Mouse (Mus musculus) bone marrow macrophage, adult 2 months (primary cell): ENCODE data around the gene Tnfsf12. TPM values are rescaled to one million over a fixed set of nuclear protein-coding genes. Genes with fewer than 3 reads are reported as not detected.
"Not testable (repeated sequence)": the region's sequence is repeated elsewhere in the genome, so short reads cannot be mapped to it uniquely, and the experiment has no call there.

Experiments used
- H3K27ac ChIP-seq: 2 replicates; pipeline ENCODE4 v1.5.1; 2012; ENCODE audit warnings: low read depth, low read length; ENCODE audit not compliant: insufficient read depth
- H3K4me1 ChIP-seq: 2 replicates; pipeline ENCODE4 v1.6.1; 2012; ENCODE audit warnings: low read length; ENCODE audit not compliant: control insufficient read depth, insufficient read depth
- H3K4me3 ChIP-seq: 2 replicates; pipeline ENCODE4 v1.5.1; 2012; ENCODE audit warnings: mild to moderate bottlenecking, low read length, moderate library complexity; ENCODE audit not compliant: insufficient read depth
- CTCF ChIP-seq: IDR thresholded peaks from 2 replicates; pipeline ENCODE4 v1.5.1; 2012; ENCODE audit warnings: low read depth, mild to moderate bottlenecking, low read length, moderate library complexity
- POLR2A ChIP-seq: IDR thresholded peaks from 2 replicates; pipeline ENCODE4 v1.6.1; 2012; ENCODE audit warnings: mild to moderate bottlenecking, low read depth, low read length, borderline replicate concordance
- polyA plus RNA-seq: library from polyadenylated mRNA; stranded (reverse); fragments of >200 nt; gene quantifications from 2 replicates; pipeline ENCODE4 v1.2.4, GENCODE M21; 2012; ENCODE audit not compliant: missing spikeins, insufficient read depth, insufficient read length

Tnfsf12 gene
- 97.6 and 101 TPM in 2 replicates for polyA plus RNA-seq

DNA sequence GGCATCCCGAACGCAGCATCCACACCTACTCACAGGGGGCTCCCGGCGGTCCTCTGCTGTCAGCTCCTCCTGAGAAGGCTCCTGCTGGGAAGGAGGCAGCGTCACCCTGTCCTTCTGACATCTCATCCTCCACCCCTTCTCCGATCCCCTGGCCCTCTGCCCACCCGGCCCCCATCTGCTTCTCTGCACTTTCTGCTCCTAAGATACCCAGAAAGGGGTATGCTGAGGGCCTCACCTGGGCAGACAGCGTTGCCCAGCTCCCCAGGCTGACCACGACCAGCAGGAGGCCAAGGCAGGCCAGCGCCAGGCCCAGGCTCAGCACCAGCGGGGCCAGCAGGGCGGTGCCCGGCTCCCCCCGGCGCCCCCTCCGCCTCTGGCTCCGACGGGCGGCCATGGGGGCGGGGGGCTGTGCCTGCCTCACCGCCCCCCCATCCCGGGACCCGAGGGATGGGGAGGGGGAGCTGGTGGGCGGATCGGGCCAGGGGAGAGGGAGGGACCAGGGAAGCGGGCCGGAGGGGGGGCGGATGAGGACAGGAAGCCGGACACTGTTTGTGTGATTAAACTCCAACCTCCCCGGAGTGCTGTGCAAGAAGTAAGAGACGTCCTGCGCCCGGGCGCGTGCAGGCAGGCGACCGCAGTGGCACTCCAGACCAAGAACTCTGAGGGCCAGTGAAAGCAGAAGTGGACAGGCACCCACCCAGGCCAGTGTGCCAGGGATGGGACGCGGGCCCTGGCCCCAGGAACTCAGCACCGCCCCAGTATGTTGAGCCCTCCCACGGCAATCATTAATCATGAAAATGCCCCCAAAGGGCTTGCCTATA, at the start of gene Tnfsf12, which contains the start of gene Tnfsfm13:
TSS of gene Tnfsf12 (minus strand) at position 489 of the 821 bp plus-strand sequence.
TSS of gene Tnfsfm13 (minus strand) at position 738 of the 821 bp plus-strand sequence.
- Histone ChIP-seq H3K27ac (peak within 1 kb of the TSS; percentile 62), H3K4me1 (peaks cover 33% of the 10 kb centered on the region), H3K4me3 (peak within 1 kb of the TSS; percentile 30)
- TF ChIP-seq CTCF (no peak), POLR2A (no peak)

DNA sequence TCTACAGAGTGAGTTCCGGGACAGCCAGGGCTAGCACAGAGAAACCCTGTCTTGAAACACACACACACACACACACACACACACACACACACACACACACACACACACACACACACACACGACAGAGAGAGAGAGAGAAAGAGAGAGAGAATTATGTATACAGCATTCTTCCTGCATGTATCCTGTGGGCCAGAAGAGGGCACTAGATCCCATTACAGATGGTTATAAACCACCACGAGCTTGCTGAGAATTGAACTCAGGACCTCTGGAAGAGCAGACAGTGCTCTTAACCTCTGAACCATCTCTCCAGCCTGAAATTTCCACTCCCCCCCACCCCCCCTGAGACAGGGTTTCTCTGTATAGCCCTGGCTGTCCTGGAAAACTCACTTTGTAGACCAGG, 35.8 kb upstream of the Tnfsf12 start:
- H3K27ac ChIP-seq, H3K4me3 ChIP-seq, H3K4me1 ChIP-seq: not testable (repeated sequence)

- no peak overlapping the region for H3K4me3 ChIP-seq
- no peak overlapping the region for H3K27ac ChIP-seq
- TF ChIP-seq CTCF = no peak
- no peak for TF ChIP-seq POLR2A
- H3K4me1 ChIP-seq = peaks cover 3% of the 10 kb centered on the region; the same call in 1 of the 2 replicates
Observed at GRCm38 (mm10) chr11:69729063-69729462, 33.4 kb upstream of the Tnfsf12 start.

DNA sequence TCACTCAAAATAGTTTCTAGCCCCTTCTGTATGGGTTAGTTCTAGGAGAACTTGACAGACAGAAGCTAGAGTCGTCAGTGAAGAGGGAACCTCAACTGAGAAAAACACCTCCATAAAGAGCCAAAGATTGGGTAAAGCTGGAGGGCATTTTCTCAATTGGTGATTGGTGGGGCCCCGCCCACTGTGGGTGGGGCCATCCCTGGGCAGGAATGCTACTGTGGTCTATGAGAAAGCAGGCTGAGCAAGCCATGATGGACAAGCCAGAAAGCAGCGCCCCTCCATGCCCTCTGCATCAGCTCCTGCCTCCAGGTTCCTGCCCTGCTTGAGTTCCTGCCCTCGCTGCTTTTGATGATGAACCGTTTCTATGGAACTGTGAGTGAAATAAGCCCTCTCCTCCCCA, 30.3 kb upstream of the Tnfsf12 start:
- Histone ChIP-seq H3K4me3 (no peak overlapping the region), H3K4me1 (peaks cover 3% of the 10 kb centered on the region; the same call in 1 of the 2 replicates), H3K27ac (no peak overlapping the region)
- TF ChIP-seq POLR2A (no peak), CTCF (no peak)

GRCm38 (mm10) chr11:69723074-69723473, 27.4 kb upstream of the Tnfsf12 start:
- Histone ChIP-seq H3K27ac (no peak overlapping the region), H3K4me1 (peaks cover 3% of the 10 kb centered on the region; the same call in 1 of the 2 replicates), H3K4me3 (no peak overlapping the region)
- TF ChIP-seq CTCF = no peak
- TF ChIP-seq POLR2A = no peak

- Histone ChIP-seq H3K4me3 (no peak overlapping the region), H3K4me1 (peaks cover 3% of the 10 kb centered on the region; the same call in 1 of the 2 replicates), H3K27ac (no peak overlapping the region)
- TF ChIP-seq POLR2A (no peak), CTCF (no peak)
Observed at GRCm38 (mm10) chr11:69720852-69721251, 25.2 kb upstream of the Tnfsf12 start.

DNA sequence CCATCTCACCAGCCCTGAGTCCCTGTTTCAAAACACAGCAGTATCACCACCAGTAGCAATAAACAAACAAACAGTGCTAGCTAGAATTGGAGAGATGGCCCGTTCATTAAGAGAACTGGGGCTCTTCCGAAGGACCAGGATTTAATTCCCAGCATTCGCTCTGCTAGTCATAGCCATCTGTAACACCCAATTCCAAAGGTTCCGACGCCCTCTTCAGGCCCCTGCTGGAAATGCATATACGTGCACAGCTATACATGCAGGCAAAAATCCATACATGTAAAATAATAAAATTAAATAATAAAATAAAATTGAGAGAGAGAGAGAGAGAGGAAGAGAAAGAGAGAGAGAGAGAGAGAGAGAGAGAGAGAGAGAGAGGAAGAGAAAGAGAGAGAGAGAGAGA, 23.8 kb upstream of the Tnfsf12 start:
- Histone ChIP-seq H3K27ac (no peak overlapping the region), H3K4me3 (no peak overlapping the region), H3K4me1 (peaks cover 3% of the 10 kb centered on the region; the same call in 1 of the 2 replicates)
- TF ChIP-seq CTCF (0 out of 2 replicates have a peak, but pooled peaks have one; percentile 15), POLR2A (no peak)

DNA sequence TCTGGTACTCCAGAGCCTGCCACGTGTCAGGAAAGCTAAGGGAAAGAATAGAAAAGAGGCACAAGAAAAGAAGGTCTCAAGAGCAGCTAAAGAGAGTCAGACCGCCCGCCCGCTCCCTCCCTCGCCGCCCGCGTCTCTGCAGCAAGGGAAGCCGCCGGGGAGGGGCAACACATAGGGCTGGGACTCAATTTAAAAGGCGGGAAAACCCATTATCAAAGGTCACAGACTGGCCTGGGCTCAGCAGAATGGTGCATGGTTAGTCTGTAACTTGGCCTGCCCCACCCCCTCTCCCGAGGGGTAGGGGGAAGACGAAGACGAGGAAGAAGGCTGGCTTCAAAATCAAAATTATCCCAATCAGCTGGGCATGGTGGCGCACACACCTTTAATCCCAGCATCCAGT, 23.0 kb upstream of the Tnfsf12 start:
- no peak overlapping the region for H3K4me3 ChIP-seq

GRCm38 (mm10) chr11:69716953-69717352, 21.3 kb upstream of the Tnfsf12 start:
- TF ChIP-seq POLR2A (no peak), CTCF (no peak)
- H3K4me3 ChIP-seq = no peak overlapping the region
- H3K27ac ChIP-seq = no peak overlapping the region
- no peaks in the 10 kb centered on the region for H3K4me1 ChIP-seq

More for the DNA sequence above, 23.0 kb upstream of the Tnfsf12 start:
- H3K4me1 ChIP-seq = no peaks in the 10 kb centered on the region
- TF ChIP-seq CTCF (no peak), POLR2A (no peak)
- H3K27ac ChIP-seq = no peak overlapping the region

DNA sequence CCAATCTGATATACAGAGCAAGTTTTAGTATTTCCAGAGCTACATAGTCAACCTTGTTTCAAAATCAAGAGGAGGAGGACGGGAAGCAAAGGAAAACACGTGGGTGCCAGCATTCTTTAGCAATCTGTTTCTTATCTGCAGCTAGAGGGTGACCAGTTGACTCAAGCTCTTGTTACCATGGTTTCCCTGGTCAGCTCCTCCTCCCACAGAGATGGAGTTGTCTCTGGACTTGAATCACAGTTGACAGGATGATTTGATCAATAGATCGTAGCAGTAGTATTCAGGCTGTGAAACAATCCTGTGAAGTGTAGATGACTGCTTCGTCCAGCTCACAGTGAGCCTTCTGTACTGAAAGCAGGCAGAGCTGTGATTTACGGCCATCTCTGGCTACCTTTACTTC, 20.3 kb upstream of the Tnfsf12 start:
- no peak for TF ChIP-seq POLR2A
- TF ChIP-seq CTCF = no peak
- H3K27ac ChIP-seq = no peak overlapping the region

GRCm38 (mm10) chr11:69715482-69715881, 19.8 kb upstream of the Tnfsf12 start:
- Histone ChIP-seq H3K4me3 (no peak overlapping the region), H3K4me1 (no peaks in the 10 kb centered on the region), H3K27ac (no peak overlapping the region)
- TF ChIP-seq CTCF (peak; percentile 85), POLR2A (no peak)

More for the DNA sequence above, 20.3 kb upstream of the Tnfsf12 start:
- Histone ChIP-seq H3K4me1 (no peaks in the 10 kb centered on the region), H3K4me3 (no peak overlapping the region)
